Mouse (Mus musculus) MEL (cell line): Measurements from ENCODE around the gene Adad1. TPM values are rescaled to one million over a fixed set of nuclear protein-coding genes. Genes with fewer than 3 reads are reported as not detected.

ENCODE experiments used
- DNase-seq: peaks from one replicate; pipeline ENCODE4 v3.0.0; 2011; ENCODE audit warnings: low read depth, low spot score
- H3K27ac ChIP-seq: 2 replicates; pipeline ENCODE4 v1.5.1; 2012; ENCODE audit warnings: low read depth, mild to moderate bottlenecking, control low read depth, low read length, moderate library complexity; ENCODE audit not compliant: control insufficient read depth
- H3K27me3 ChIP-seq, 2 experiments: fragments of 150-350 bp in 1 of 2; sonication (generic) in 1 of 2; 2 replicates each; pipeline ENCODE4 v1.6.1; 2012; ENCODE audit warnings: low read length in 2 of 2, mild to moderate bottlenecking in 2 of 2, improper control_type of control experiment in 1 of 2, moderate library complexity in 1 of 2; ENCODE audit not compliant: insufficient read depth in 2 of 2, control insufficient read depth in 1 of 2
- H3K36me3 ChIP-seq, 2 experiments: 2 replicates each; pipeline ENCODE4 v1.6.1; 2012 to 2014; ENCODE audit warnings: low read length in 2 of 2, improper control_type of control experiment in 1 of 2, inconsistent platforms in 1 of 2, mild to moderate bottlenecking in 1 of 2; ENCODE audit not compliant: insufficient read depth in 2 of 2, control insufficient read depth in 1 of 2
- H3K4me1 ChIP-seq, 2 experiments: fragments of 150-350 bp in 1 of 2; sonication (generic) in 1 of 2; 2 replicates each; pipeline ENCODE4 v1.6.1; 2012; ENCODE audit warnings: low read length in 2 of 2, improper control_type of control experiment in 1 of 2, mild to moderate bottlenecking in 1 of 2; ENCODE audit not compliant: insufficient read depth in 2 of 2, control insufficient read depth in 1 of 2
- H3K4me3 ChIP-seq, 2 experiments: fragments of 150-350 bp in 1 of 2; sonication (generic) in 1 of 2; 2 replicates each; pipeline ENCODE4 v1.5.1; 2012; ENCODE audit warnings: low read depth in 2 of 2, low read length in 2 of 2, mild to moderate bottlenecking in 2 of 2, moderate library complexity in 2 of 2, control low read depth in 1 of 2, improper control_type of control experiment in 1 of 2; ENCODE audit not compliant: control insufficient read depth in 1 of 2, insufficient read depth in 1 of 2
- H3K79me2 ChIP-seq: 2 replicates; pipeline ENCODE4 v1.6.1; 2012; ENCODE audit warnings: mild to moderate bottlenecking, low read length, moderate library complexity; ENCODE audit not compliant: control insufficient read depth, poor library complexity, insufficient read depth
- H3K9ac ChIP-seq: 2 replicates; pipeline ENCODE4 v1.6.1; 2012; ENCODE audit warnings: low read depth, mild to moderate bottlenecking, control low read depth, low read length, moderate library complexity; ENCODE audit not compliant: control insufficient read depth, poor library complexity, severe bottlenecking
- H3K9me3 ChIP-seq: fragments of 150-350 bp; sonication (generic); replicated peaks from 2 replicates; pipeline ENCODE4 v1.6.1; 2012; ENCODE audit warnings: mild to moderate bottlenecking, low read length, improper control_type of control experiment, moderate library complexity; ENCODE audit not compliant: insufficient read depth
- BHLHE40 ChIP-seq: IDR thresholded peaks from 2 replicates; pipeline ENCODE4 v1.6.1; 2012; ENCODE audit warnings: low read depth, mild to moderate bottlenecking, inconsistent platforms, low read length, improper control_type of control experiment, borderline replicate concordance
- CHD1 ChIP-seq: IDR thresholded peaks from 2 replicates; pipeline ENCODE4 v1.6.1; 2012; ENCODE audit warnings: low read depth, mild to moderate bottlenecking, inconsistent platforms, low read length, improper control_type of control experiment
- E2F4 ChIP-seq: IDR thresholded peaks from 2 replicates; pipeline ENCODE4 v1.6.1; 2011; ENCODE audit warnings: low read depth, low read length, improper control_type of control experiment, borderline replicate concordance
- EP300 ChIP-seq, 2 experiments: IDR thresholded peaks; 2 replicates each; pipeline ENCODE4 v1.6.1; 2011; ENCODE audit warnings: improper control_type of control experiment in 2 of 2, low read length in 2 of 2, low read depth in 1 of 2, mild to moderate bottlenecking in 1 of 2
- ETS1 ChIP-seq: IDR thresholded peaks from 2 replicates; pipeline ENCODE4 v1.6.1; 2012; ENCODE audit warnings: low read depth, mild to moderate bottlenecking, inconsistent platforms, low read length, improper control_type of control experiment, moderate library complexity
- GABPA ChIP-seq: IDR thresholded peaks from 2 replicates; pipeline ENCODE4 v1.6.1; 2012; ENCODE audit warnings: low read depth, mild to moderate bottlenecking, inconsistent platforms, low read length, improper control_type of control experiment, moderate library complexity
- GATA1 ChIP-seq: IDR thresholded peaks from 2 replicates; pipeline ENCODE4 v1.6.1; 2011; ENCODE audit warnings: low read depth, low read length, improper control_type of control experiment
- HCFC1 ChIP-seq: IDR thresholded peaks from 2 replicates; pipeline ENCODE4 v1.6.1; 2012; ENCODE audit warnings: low read depth, mild to moderate bottlenecking, inconsistent platforms, low read length, improper control_type of control experiment, moderate library complexity
- MAFK ChIP-seq: IDR thresholded peaks from 2 replicates; pipeline ENCODE4 v1.6.1; 2011; ENCODE audit warnings: low read depth, mild to moderate bottlenecking, low read length, improper control_type of control experiment, borderline replicate concordance
- MAX ChIP-seq: IDR thresholded peaks from 2 replicates; pipeline ENCODE4 v1.6.1; 2011; ENCODE audit warnings: low read length, improper control_type of control experiment
- MEF2A ChIP-seq: IDR thresholded peaks from 2 replicates; pipeline ENCODE4 v1.6.1; 2014; ENCODE audit warnings: low read depth, mild to moderate bottlenecking, inconsistent platforms, low read length, improper control_type of control experiment; ENCODE audit not compliant: poor library complexity, insufficient replicate concordance, severe bottlenecking; ENCODE audit errors: extremely low read depth
- MXI1 ChIP-seq: IDR thresholded peaks from 2 replicates; pipeline ENCODE4 v1.6.1; 2011; ENCODE audit warnings: mild to moderate bottlenecking, low read depth, low read length, improper control_type of control experiment
- MYC ChIP-seq: IDR thresholded peaks from 2 replicates; pipeline ENCODE4 v1.6.1; 2011; ENCODE audit warnings: low read depth, mild to moderate bottlenecking, low read length, improper control_type of control experiment, moderate library complexity
- NELFE ChIP-seq: IDR thresholded peaks from 2 replicates; pipeline ENCODE4 v1.6.1; 2011; ENCODE audit warnings: low read depth, low read length, improper control_type of control experiment
- NRF1 ChIP-seq: IDR thresholded peaks from 2 replicates; pipeline ENCODE4 v1.6.1; 2014; ENCODE audit warnings: low read depth, mild to moderate bottlenecking, inconsistent platforms, low read length, improper control_type of control experiment, moderate library complexity; ENCODE audit not compliant: poor library complexity, insufficient read depth, severe bottlenecking
- POLR2A ChIP-seq, 2 experiments: IDR thresholded peaks; 2 replicates each; pipeline ENCODE4 v1.6.1; 2011 to 2012; ENCODE audit warnings: low read length in 2 of 2, mild to moderate bottlenecking in 2 of 2, control low read depth in 1 of 2, improper control_type of control experiment in 1 of 2, low read depth in 1 of 2, moderate library complexity in 1 of 2; ENCODE audit not compliant: control insufficient read depth in 1 of 2, insufficient read depth in 1 of 2, poor library complexity in 1 of 2
- POLR2AphosphoS2 ChIP-seq: IDR thresholded peaks from 2 replicates; pipeline ENCODE4 v1.6.1; 2011; ENCODE audit warnings: low read length, improper control_type of control experiment
- POLR2AphosphoS5 ChIP-seq: IDR thresholded peaks from 2 replicates; pipeline ENCODE4 v1.6.1; 2012; ENCODE audit warnings: low read depth, borderline replicate concordance, mild to moderate bottlenecking, inconsistent platforms, low read length, moderate library complexity, mixed read lengths
- SIN3A ChIP-seq: IDR thresholded peaks from 2 replicates; pipeline ENCODE4 v1.6.1; 2012; ENCODE audit warnings: low read length, improper control_type of control experiment, inconsistent platforms
- SMC3 ChIP-seq: IDR thresholded peaks from 2 replicates; pipeline ENCODE4 v1.6.1; 2011; ENCODE audit warnings: low read depth, low read length, improper control_type of control experiment
- TAL1 ChIP-seq: IDR thresholded peaks from 2 replicates; pipeline ENCODE4 v1.6.1; 2012; ENCODE audit warnings: mild to moderate bottlenecking, inconsistent platforms, low read length, moderate library complexity, mixed read lengths
- TBP ChIP-seq: IDR thresholded peaks from 2 replicates; pipeline ENCODE4 v1.8.0; 2011; ENCODE audit warnings: low read depth, low read length, improper control_type of control experiment
- USF1 ChIP-seq: IDR thresholded peaks from 2 replicates; pipeline ENCODE4 v1.6.1; 2014; ENCODE audit warnings: low read depth, mild to moderate bottlenecking, inconsistent platforms, low read length, improper control_type of control experiment, moderate library complexity
- ZKSCAN1 ChIP-seq: IDR thresholded peaks from 2 replicates; pipeline ENCODE4 v1.6.1; 2012; ENCODE audit warnings: low read depth, mild to moderate bottlenecking, inconsistent platforms, low read length, improper control_type of control experiment, moderate library complexity
- polyA plus RNA-seq, 2 experiments: library from polyadenylated mRNA; stranded (reverse) in 1 of 2; unstranded in 1 of 2; fragments of >175 nt in 1 of 2; fragments of >200 nt in 1 of 2; gene quantifications; 2 replicates each; pipeline versions ENCODE4 v1.2.1 to v1.2.4; 2012; ENCODE audit warnings: low replicate concordance in 2 of 2, low read depth in 1 of 2; ENCODE audit not compliant: insufficient read length in 2 of 2, insufficient read depth in 1 of 2, missing spikeins in 1 of 2
- total RNA-seq: library from RNA; depleted of rRNA; stranded (reverse); fragments of 300-350 nt; gene quantifications from 2 replicates; pipeline ENCODE4 v1.2.3, GENCODE M21; 2012

Adad1 gene
- total and polyA plus RNA-seq, 3 experiments, result not detected

DNA sequence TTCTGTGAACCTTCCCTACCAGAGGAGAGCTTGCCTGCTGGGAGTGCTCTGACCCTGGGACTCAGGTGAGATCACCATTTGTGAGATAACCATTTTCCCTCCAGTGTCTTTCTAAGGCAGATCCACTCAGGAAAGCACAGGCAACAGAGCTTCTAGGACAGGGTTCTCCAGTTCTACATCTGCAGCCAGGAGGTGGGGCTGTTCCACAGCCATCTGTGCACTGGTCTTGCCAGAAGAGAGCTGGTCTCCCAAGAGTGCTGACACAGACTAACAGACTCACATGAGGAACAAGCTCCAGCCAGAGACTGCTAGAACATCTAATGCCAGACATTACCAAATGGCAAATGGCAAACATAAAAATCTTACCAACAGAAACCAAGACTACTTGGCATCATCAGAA lies 9.9 kb downstream of the Adad1 start:
- no peaks in the 10 kb centered on the region for H3K79me2 ChIP-seq
- H3K9me3 ChIP-seq, result no peaks in the 10 kb centered on the region
- DNase-seq, result no peak
- no peak for TF ChIP-seq NELFE
- no peak for TF ChIP-seq MYC
- no peak for TF ChIP-seq MAX
- TF ChIP-seq GATA1, result no peak
- TF ChIP-seq HCFC1, result no peak
- TF ChIP-seq MXI1, result no peak
- no peak for TF ChIP-seq NRF1
- no peak for TF ChIP-seq CHD1
- no peak for TF ChIP-seq MEF2A
- no peak for TF ChIP-seq GABPA
- no peak for TF ChIP-seq ZKSCAN1
- no peak for TF ChIP-seq USF1
- no peak for TF ChIP-seq POLR2AphosphoS2
- TF ChIP-seq ETS1, result no peak
- H3K36me3 ChIP-seq, result no peaks in the 10 kb centered on the region
- no peak overlapping the region for H3K27ac ChIP-seq
- H3K9ac ChIP-seq, result no peak overlapping the region
- no peaks in the 10 kb centered on the region for H3K4me1 ChIP-seq
- peaks cover 2% of the 10 kb centered on the region in 2 experiments; a peak in 3 of 4 replicates for H3K27me3 ChIP-seq
- H3K4me3 ChIP-seq, result no peak overlapping the region

DNA sequence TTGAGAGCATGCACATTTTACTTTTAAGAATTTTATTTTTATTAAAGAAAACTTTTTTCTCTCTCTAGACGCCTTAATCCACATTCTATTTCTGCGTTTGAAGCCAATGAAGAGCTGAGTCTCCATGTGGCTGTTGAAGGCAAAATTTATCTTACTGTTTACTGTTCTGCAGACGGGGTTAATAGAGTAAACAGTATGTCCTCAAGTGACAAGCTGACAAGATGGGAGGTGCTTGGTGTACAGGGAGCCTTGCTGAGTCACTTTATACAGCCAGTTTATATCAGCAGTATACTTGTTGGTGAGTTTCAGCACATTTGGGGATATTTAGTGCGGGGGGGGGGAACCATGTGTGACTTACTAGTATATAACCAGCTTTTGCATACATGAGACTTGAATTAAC lies 21.5 kb downstream of the Adad1 start:
- peaks cover 0 to 2% of the 10 kb centered on the region in 2 experiments; a peak in 3 of 4 replicates for H3K27me3 ChIP-seq
- no peak for DNase-seq
- no peaks in the 10 kb centered on the region for H3K4me1 ChIP-seq
- no peaks in the 10 kb centered on the region for H3K36me3 ChIP-seq
- no peaks in the 10 kb centered on the region for H3K79me2 ChIP-seq
- TF ChIP-seq GATA1 (no peak), TAL1 (no peak), ZKSCAN1 (no peak), NRF1 (no peak), POLR2AphosphoS2 (no peak), EP300 (IDR thresholded peaks at IDR 0.05; ENCODE audit: low read depth in 1 of 2, low read length in 2 of 2) (no peak), BHLHE40 (no peak), E2F4 (no peak), SMC3 (no peak), POLR2A (IDR thresholded peaks at IDR 0.05; ENCODE audit: control insufficient read depth in 1 of 2, insufficient read depth in 1 of 2, low read depth in 1 of 2, low read length in 2 of 2, poor library complexity in 1 of 2) (no peak), SIN3A (no peak), POLR2AphosphoS5 (no peak), MAFK (no peak), MYC (no peak), TBP (no peak)
- H3K4me3 ChIP-seq, result no peak overlapping the region
- no peak overlapping the region for H3K27ac ChIP-seq
- no peak overlapping the region for H3K9ac ChIP-seq
- H3K9me3 ChIP-seq, result no peaks in the 10 kb centered on the region
